Mouse (Mus musculus) hindbrain, embryonic 11.5 days (tissue): ENCODE results near the gene Duxbl2. TPM values are rescaled to one million over a fixed set of nuclear protein-coding genes. Genes with fewer than 3 reads are reported as not detected.
A peak's percentile ranks its signal among the peaks of the same experiment; 100 is the strongest.
"Not testable (repeated sequence)": the region's sequence is repeated elsewhere in the genome, so short reads cannot be mapped to it uniquely, and the experiment has no call there.

Experiments used
- ATAC-seq: fragments of 200-750 bp; cut with Nextera tagmentation; 2 replicates; pipeline ENCODE4 v1.8.0; 2017; ENCODE audit warnings: mild to moderate bottlenecking, moderate TSS enrichment, moderate library complexity; ENCODE audit not compliant: low FRiP score
- DNase-seq: peaks from one replicate; pipeline ENCODE4 v3.0.0-alpha.2; 2015; ENCODE audit warnings: low spot score
- H3K27ac ChIP-seq: fragments of 300-500 bp; sonication (generic); 2 replicates; pipeline ENCODE4 v1.5.1; 2014; ENCODE audit warnings: mild to moderate bottlenecking, low read depth, low read length
- H3K27me3 ChIP-seq: fragments of 300-500 bp; sonication (generic); 2 replicates; pipeline ENCODE4 v1.6.1; 2014; ENCODE audit warnings: mild to moderate bottlenecking, low read length, moderate library complexity, mixed read lengths; ENCODE audit not compliant: control insufficient read depth, insufficient read depth
- H3K36me3 ChIP-seq: fragments of 300-500 bp; sonication (generic); 2 replicates; pipeline ENCODE4 v1.6.1; 2014; ENCODE audit warnings: mild to moderate bottlenecking, low read length, moderate library complexity, mixed read lengths; ENCODE audit not compliant: control insufficient read depth, insufficient read depth
- H3K4me1 ChIP-seq: fragments of 300-500 bp; sonication (generic); replicated peaks from 2 replicates; pipeline ENCODE4 v1.6.1; 2014; ENCODE audit warnings: low read length, mixed read lengths; ENCODE audit not compliant: control insufficient read depth, insufficient read depth
- H3K4me2 ChIP-seq: fragments of 300-500 bp; sonication (generic); replicated peaks from 2 replicates; pipeline ENCODE4 v1.6.1; 2014; ENCODE audit warnings: mild to moderate bottlenecking, low read depth, low read length
- H3K4me3 ChIP-seq: fragments of 300-500 bp; sonication (generic); 2 replicates; pipeline ENCODE4 v1.5.1; 2014; ENCODE audit warnings: low read depth, low read length
- H3K9ac ChIP-seq: fragments of 300-500 bp; sonication (generic); 2 replicates; pipeline ENCODE4 v1.6.1; 2014; ENCODE audit warnings: low read depth, low read length
- H3K9me3 ChIP-seq: fragments of 300-500 bp; sonication (generic); 2 replicates; pipeline ENCODE4 v1.6.1; 2016; ENCODE audit warnings: low read length; ENCODE audit not compliant: control insufficient read depth
- WGBS: fragments of 180-500 bp; shearing (Covaris S2); extraction: QIAGEN DNeasy Blood & Tissue Kit; methylation state at CpG from one replicate; pipeline ENCODE4 v1.1.7; 2014; 5-methylcytosine and 5-hydroxymethylcytosine counted together
- polyA plus RNA-seq: library from polyadenylated mRNA; unstranded; fragments of >200 nt; fragmentation: Nextera tagmentation; extraction: Ambion mirVana; gene quantifications from 2 replicates; pipeline ENCODE4 v1.2.1, GENCODE M21; 2014

Gene Duxbl2
- 0.50 and 3.3 TPM in 2 replicates for polyA plus RNA-seq

GRCm38 (mm10) chr14:26118150-26118549, at the start of gene Duxbl2:
Duxbl2 (plus strand) TSS chr14:26118349.
- ATAC-seq, result peak; percentile 45

DNA sequence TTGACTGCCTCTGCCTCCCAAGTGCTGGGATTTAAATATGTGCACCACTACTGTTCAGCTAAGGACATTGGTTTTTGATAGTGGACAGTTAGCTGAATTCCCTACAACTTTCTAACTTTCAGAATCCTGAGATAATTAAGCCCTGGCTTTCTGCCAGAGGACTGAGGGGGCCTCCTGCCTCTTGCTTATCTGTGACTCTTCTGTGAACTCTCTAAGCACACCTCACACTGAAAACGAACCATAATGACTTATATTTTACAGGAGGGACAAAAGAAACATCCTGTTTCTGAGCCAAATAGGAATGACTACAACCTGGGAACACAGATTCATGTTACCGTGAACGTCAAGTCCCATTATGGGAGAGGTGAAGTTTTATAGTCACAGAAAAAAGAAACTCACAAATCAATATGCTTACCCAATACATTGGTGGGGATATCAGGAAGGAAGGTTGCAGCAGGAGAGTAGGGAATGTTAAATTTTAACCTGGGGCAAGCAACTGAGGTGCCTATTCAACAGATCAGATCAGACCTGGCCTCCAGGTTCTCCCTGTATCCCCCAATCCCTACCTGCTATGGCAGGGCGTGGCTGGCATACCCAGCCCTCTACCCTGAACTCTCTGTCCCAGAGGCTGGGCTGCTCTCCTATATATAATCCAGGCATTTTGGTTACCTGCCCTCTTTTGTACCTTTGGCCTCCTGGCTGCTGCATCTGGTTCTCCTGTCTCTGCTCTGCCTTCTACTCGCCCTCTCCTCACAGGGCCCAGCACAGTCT, 41.3 kb upstream of the Duxbl2 start:
- not testable (repeated sequence) for H3K9ac ChIP-seq, H3K4me1 ChIP-seq, H3K4me3 ChIP-seq, H3K4me2 ChIP-seq, H3K9me3 ChIP-seq, H3K27ac ChIP-seq, ATAC-seq, DNase-seq, H3K36me3 ChIP-seq, H3K27me3 ChIP-seq
- no CpG with 5 or more reads among the region's 5 CpGs for WGBS

More at GRCm38 (mm10) chr14:26118150-26118549, at the start of gene Duxbl2:
- not testable (repeated sequence) for H3K9me3 ChIP-seq, H3K9ac ChIP-seq, H3K4me3 ChIP-seq, H3K36me3 ChIP-seq, H3K4me1 ChIP-seq, H3K4me2 ChIP-seq, DNase-seq, H3K27ac ChIP-seq, H3K27me3 ChIP-seq
- WGBS, result no CpG with 5 or more reads among the region's 7 CpGs

GRCm38 (mm10) chr14:26081216-26081615, 36.9 kb upstream of the Duxbl2 start, which contains the start of gene Cphx2:
Cphx2 (plus strand) TSS chr14:26081516.
- ATAC-seq, H3K4me1 ChIP-seq, DNase-seq, H3K4me2 ChIP-seq, H3K9me3 ChIP-seq, H3K9ac ChIP-seq, H3K4me3 ChIP-seq, H3K36me3 ChIP-seq, H3K27ac ChIP-seq, H3K27me3 ChIP-seq: not testable (repeated sequence)
- WGBS, result no CpG with 5 or more reads among the region's 6 CpGs

DNA sequence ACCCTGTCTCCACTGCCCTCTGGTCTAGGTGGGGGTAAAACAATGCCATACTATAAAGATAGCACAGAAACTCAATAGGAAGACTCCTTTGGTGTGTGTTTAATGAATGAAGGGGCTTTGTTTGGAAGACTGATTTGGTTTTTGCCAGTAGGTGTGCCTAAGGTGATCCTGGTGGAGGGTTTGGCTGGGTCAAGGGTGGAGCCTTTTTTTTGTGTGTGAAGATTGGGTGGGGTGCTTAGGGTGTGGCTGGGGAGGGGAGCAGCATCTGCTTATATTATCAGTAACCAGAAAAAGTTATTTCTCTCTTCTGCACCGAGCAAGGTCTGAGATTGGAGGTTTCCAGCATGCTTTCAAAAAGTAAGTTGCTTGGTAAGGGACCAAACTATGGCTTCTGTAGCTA, 36.2 kb upstream of the Duxbl2 start, which contains the start of gene Cphx3:
TSS of gene Cphx3 (plus strand) at position 301 of the 400 bp plus-strand sequence.
- no CpG with 5 or more reads among the region's 1 CpGs for WGBS
- H3K27ac ChIP-seq, DNase-seq, H3K9me3 ChIP-seq, H3K4me2 ChIP-seq, H3K9ac ChIP-seq, H3K4me1 ChIP-seq, H3K36me3 ChIP-seq, ATAC-seq, H3K27me3 ChIP-seq, H3K4me3 ChIP-seq: not testable (repeated sequence)

GRCm38 (mm10) chr14:26097622-26098021, 20.5 kb upstream of the Duxbl2 start:
- DNase-seq, H3K4me1 ChIP-seq, H3K36me3 ChIP-seq, H3K4me2 ChIP-seq, H3K9ac ChIP-seq, H3K9me3 ChIP-seq, ATAC-seq, H3K4me3 ChIP-seq, H3K27ac ChIP-seq, H3K27me3 ChIP-seq: not testable (repeated sequence)
- no CpG with 5 or more reads among the region's 3 CpGs for WGBS

GRCm38 (mm10) chr14:26118550-26119000, 426 bp downstream of the Duxbl2 start:
- not testable (repeated sequence) for H3K4me2 ChIP-seq, H3K4me1 ChIP-seq, H3K9me3 ChIP-seq, H3K36me3 ChIP-seq, H3K9ac ChIP-seq, H3K27me3 ChIP-seq, H3K4me3 ChIP-seq, DNase-seq, H3K27ac ChIP-seq
- WGBS, result no CpG with 5 or more reads among the region's 18 CpGs
- ATAC-seq, result peak; percentile 90

DNA sequence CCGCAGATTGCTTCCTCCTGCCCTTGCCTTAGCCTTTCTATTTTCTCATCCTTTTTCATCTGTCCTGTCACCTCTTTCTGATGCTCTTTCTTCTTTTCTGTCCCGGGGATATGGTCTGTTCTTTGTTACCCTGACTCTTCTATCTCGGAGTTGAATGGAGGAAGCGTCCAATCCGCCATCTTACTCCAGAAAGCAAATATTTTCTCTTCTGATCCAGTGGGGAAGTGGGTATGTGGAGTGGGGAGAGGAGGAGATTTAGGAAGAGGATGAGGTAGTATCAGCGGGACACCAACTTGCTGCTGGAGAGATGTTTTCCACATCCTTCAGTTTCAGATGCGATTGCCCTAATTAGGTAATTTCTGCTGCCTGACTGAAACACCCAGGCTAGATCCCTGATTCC, 946 bp downstream of the Duxbl2 start:
- H3K36me3 ChIP-seq, ATAC-seq, H3K27me3 ChIP-seq, H3K4me1 ChIP-seq, H3K4me2 ChIP-seq, H3K9me3 ChIP-seq, H3K9ac ChIP-seq, H3K4me3 ChIP-seq, DNase-seq, H3K27ac ChIP-seq: not testable (repeated sequence)
- no CpG with 5 or more reads among the region's 7 CpGs for WGBS

DNA sequence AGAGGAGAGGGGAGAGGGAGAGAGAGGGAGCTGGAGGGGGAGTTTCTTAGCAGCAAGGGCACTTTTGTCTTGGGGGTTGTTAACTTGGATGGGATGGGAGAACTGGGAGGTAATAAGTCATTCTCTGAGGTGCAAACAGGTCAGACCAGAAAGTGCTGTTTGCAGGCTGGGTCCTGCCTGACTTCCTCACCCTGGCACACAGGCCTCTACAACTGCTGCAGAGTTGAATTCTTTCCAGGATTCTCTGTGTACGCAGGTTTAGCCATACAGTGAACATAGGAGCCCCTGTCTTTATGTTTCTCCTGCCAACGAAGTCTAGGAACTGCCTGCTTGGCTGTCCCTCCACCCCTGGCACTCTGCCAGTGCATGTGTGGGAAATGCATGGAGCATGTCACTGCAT, 28.9 kb downstream of the Duxbl2 start:
- DNase-seq, H3K4me2 ChIP-seq, H3K9ac ChIP-seq, H3K36me3 ChIP-seq, H3K9me3 ChIP-seq, H3K27ac ChIP-seq, H3K4me1 ChIP-seq, H3K27me3 ChIP-seq, ATAC-seq, H3K4me3 ChIP-seq: not testable (repeated sequence)
- WGBS, result no CpG with 5 or more reads among the region's 2 CpGs

GRCm38 (mm10) chr14:26156032-26156431, 37.9 kb downstream of the Duxbl2 start:
- H3K27ac ChIP-seq, H3K4me2 ChIP-seq, H3K4me3 ChIP-seq, H3K36me3 ChIP-seq, H3K4me1 ChIP-seq, ATAC-seq, H3K9me3 ChIP-seq, H3K9ac ChIP-seq, DNase-seq, H3K27me3 ChIP-seq: not testable (repeated sequence)
- no CpG with 5 or more reads among the region's 7 CpGs for WGBS
